Mouse (Mus musculus): Measurements from ENCODE around the gene Nup62.

DNA sequence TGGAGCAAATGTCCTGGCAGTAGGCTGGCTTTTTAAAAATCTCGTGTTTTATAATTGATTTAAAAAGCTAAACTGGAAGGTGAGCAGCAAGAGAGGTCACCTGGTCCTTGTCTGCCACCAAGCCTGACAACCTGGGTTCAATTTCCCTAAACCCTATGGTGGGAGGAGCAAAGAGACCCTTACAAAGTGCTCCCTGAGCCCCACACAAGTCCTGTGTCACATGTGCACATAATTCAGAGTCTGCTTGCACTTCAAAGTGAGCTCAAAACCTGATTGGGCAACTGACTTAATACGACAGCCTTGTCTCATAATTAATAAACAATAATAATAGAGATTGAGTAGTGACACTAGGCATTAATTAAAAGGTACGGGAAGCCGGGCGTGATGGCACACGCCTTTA is 54.7 kb downstream of the Nup62 start:
- TF ChIP-seq TAL1 (IDR thresholded peaks at IDR 0.05; ENCODE audit: low read length): no peak
- no peak for TF ChIP-seq GATA1 (IDR thresholded peaks at IDR 0.05; ENCODE audit: low read length)
